Mouse (Mus musculus) lung, embryonic 15.5 days (tissue): ENCODE measurements around the gene Olfr690. TPM values are rescaled to one million over a fixed set of nuclear protein-coding genes. Genes with fewer than 3 reads are reported as not detected.

Experiments used
- ATAC-seq: fragments of 200-750 bp; cut with Nextera tagmentation; 2 replicates; pipeline ENCODE4 v1.8.0; 2017; ENCODE audit warnings: moderate number of reproducible peaks, borderline replicate concordance; ENCODE audit not compliant: low FRiP score, low TSS enrichment; ENCODE audit errors: extremely low read depth
- H3K27ac ChIP-seq: fragments of 300-500 bp; sonication (generic); 2 replicates; pipeline ENCODE4 v1.5.1; 2015; ENCODE audit warnings: moderate library complexity, mild to moderate bottlenecking, inconsistent platforms
- H3K27me3 ChIP-seq: fragments of 300-500 bp; sonication (generic); 2 replicates; pipeline ENCODE4 v1.6.1; 2015; ENCODE audit warnings: inconsistent platforms
- H3K36me3 ChIP-seq: fragments of 300-500 bp; sonication (generic); 2 replicates; pipeline ENCODE4 v1.6.1; 2015; ENCODE audit warnings: inconsistent platforms
- H3K4me1 ChIP-seq: fragments of 300-500 bp; sonication (generic); 2 replicates; pipeline ENCODE4 v1.6.1; 2015; ENCODE audit warnings: inconsistent platforms
- H3K4me2 ChIP-seq: fragments of 300-500 bp; sonication (generic); 2 replicates; pipeline ENCODE4 v1.6.1; 2015; ENCODE audit warnings: inconsistent platforms, mild to moderate bottlenecking, moderate library complexity
- H3K4me3 ChIP-seq: fragments of 300-500 bp; sonication (generic); 2 replicates; pipeline ENCODE4 v1.5.1; 2015; ENCODE audit warnings: mild to moderate bottlenecking, inconsistent platforms
- H3K9ac ChIP-seq: fragments of 300-500 bp; sonication (generic); 2 replicates; pipeline ENCODE4 v1.6.1; 2015; ENCODE audit warnings: inconsistent platforms
- H3K9me3 ChIP-seq: fragments of 300-500 bp; sonication (generic); 2 replicates; pipeline ENCODE4 v1.6.1; 2016; ENCODE audit warnings: inconsistent platforms
- WGBS: fragments of 180-500 bp; shearing (Covaris S2); methylation state at CpG from one replicate; pipeline ENCODE4 v1.1.7; 2015; 5-methylcytosine and 5-hydroxymethylcytosine counted together
- polyA plus RNA-seq: library from polyadenylated mRNA; unstranded; fragments of >200 nt; fragmentation: Nextera tagmentation; extraction: Ambion mirVana; gene quantifications from 2 replicates; pipeline ENCODE4 v1.2.1, GENCODE M21; 2015

Gene Olfr690
- polyA plus RNA-seq, 1 experiment from 2014 or later, result not detected

DNA sequence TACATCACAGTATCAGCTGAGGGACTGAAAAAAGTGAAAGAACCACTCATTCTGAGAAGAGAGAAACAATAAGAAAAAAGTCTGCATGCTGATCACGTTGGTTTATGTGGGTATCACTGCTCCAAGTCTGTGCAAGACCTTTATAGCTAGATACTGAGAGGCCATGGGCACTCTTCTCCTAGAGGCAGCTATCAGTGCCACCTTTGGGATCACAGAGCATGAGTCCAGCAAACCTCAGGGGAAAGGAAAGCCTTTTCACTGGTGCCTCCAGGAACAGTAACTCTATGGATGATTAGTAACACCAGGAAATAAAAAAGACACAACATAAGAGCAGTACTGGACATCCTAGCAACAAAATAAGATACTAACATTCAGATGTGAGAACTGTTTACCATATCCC, 8.3 kb upstream of the Olfr690 start, which contains the start of gene Olfr691:
Gene Olfr691, minus strand, starts transcription at position 101 of the 400 bp plus-strand sequence.
- H3K9ac ChIP-seq, result no peak within 1 kb of the TSS
- no peaks in the 10 kb centered on the region for H3K36me3 ChIP-seq
- H3K4me1 ChIP-seq, result no peaks in the 10 kb centered on the region
- no peak within 1 kb of the TSS for H3K4me3 ChIP-seq
- WGBS, result 44% methylated on average over 1 of the region's 1 CpGs
- no peak for ATAC-seq
- no peak within 1 kb of the TSS for H3K27ac ChIP-seq
- H3K4me2 ChIP-seq, result no peak within 1 kb of the TSS
- H3K9me3 ChIP-seq, result no peaks in the 10 kb centered on the region
- H3K27me3 ChIP-seq, result no peaks in the 10 kb centered on the region

GRCm38 (mm10) chr7:105325302-105325701, 8.6 kb downstream of the Olfr690 start:
- no peak overlapping the region for H3K4me2 ChIP-seq
- no peak for ATAC-seq
- no peak overlapping the region for H3K4me3 ChIP-seq
- no peak overlapping the region for H3K9ac ChIP-seq
- H3K27ac ChIP-seq, result no peak overlapping the region
- H3K36me3 ChIP-seq, result no peaks in the 10 kb centered on the region
- H3K4me1 ChIP-seq, result no peaks in the 10 kb centered on the region
- 65% methylated on average over 2 of the region's 2 CpGs for WGBS
- H3K27me3 ChIP-seq, result no peaks in the 10 kb centered on the region
- no peaks in the 10 kb centered on the region for H3K9me3 ChIP-seq

DNA sequence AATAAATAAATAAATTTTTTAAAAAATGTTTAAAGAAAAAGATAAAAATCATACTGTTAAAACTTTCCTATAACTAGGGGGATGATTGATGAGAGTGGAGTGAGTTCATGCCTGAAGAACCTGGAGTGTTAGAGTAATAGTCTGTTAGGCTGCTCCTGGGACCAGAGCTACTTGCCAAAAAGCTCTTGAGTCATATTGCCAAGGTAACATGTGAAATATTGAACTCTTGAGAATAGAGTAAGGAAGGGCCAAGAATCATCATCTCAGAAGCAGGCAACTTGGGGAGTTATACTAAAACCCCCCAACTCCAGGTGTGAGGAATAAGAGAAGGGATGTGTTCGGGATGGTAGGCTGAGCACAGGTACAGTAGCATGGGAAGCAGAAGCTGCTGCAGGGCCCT, 23.0 kb downstream of the Olfr690 start, which contains the start of gene Olfr689:
Gene Olfr689, plus strand, starts transcription at position 301 of the 400 bp plus-strand sequence.
- no peak for ATAC-seq
- 79% methylated on average over 1 of the region's 1 CpGs for WGBS
- H3K27me3 ChIP-seq, result no peaks in the 10 kb centered on the region
- no peaks in the 10 kb centered on the region for H3K4me1 ChIP-seq
- no peak within 1 kb of the TSS for H3K27ac ChIP-seq
- H3K9ac ChIP-seq, result no peak within 1 kb of the TSS
- no peak within 1 kb of the TSS for H3K4me2 ChIP-seq
- no peak within 1 kb of the TSS for H3K4me3 ChIP-seq
- no peaks in the 10 kb centered on the region for H3K36me3 ChIP-seq
- no peaks in the 10 kb centered on the region for H3K9me3 ChIP-seq

DNA sequence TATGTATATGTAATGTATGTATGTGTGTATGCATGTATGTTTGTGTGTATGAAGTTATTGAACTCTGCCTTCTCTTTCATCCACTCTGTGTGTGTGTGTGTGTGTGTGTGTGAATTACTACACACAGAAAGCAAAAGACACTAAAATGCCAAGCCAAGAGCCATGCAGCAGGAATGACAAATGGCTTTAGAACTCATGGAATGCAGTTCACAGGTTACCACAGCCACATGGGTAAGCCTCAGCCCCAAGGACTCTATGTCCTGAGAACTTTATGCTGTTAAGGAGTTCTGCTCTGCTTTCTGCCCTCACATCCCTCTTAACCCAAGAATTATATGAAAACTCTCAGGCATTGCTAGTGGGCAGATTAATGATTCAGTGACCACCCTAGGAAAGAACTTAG, 43.9 kb downstream of the Olfr690 start:
- H3K27ac ChIP-seq, result no peak overlapping the region
- no peaks in the 10 kb centered on the region for H3K4me1 ChIP-seq
- H3K4me2 ChIP-seq, result no peak overlapping the region
- H3K9ac ChIP-seq, result no peak overlapping the region
- no peaks in the 10 kb centered on the region for H3K36me3 ChIP-seq
- no peak overlapping the region for H3K4me3 ChIP-seq
- ATAC-seq, result no peak
- H3K9me3 ChIP-seq, result no peaks in the 10 kb centered on the region
- H3K27me3 ChIP-seq, result no peaks in the 10 kb centered on the region

DNA sequence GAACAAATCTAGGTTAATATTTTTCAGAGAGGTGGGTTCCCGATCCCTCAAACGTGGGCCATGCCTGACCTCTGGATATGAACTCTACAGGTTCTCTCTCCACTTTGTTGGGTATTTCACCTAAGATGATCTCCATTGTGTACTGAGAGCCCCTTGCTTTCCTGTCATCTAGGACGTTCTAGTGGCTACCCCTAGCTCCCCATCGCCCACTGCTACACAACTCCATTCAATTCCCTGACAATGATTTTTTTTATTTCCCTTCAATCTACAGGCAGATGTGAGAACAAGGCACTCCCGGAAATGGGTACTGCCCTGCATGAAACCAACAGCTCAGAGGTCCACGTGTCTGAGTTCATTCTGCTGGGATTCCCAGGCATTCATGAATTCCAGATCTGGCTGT, 46.1 kb downstream of the Olfr690 start, which contains the start of gene Olfr688:
Gene Olfr688, plus strand, starts transcription at position 301 of the 400 bp plus-strand sequence.
- H3K4me1 ChIP-seq, result no peaks in the 10 kb centered on the region
- no peaks in the 10 kb centered on the region for H3K9me3 ChIP-seq
- no peaks in the 10 kb centered on the region for H3K27me3 ChIP-seq
- ATAC-seq, result no peak
- 76% methylated on average over 6 of the region's 6 CpGs for WGBS
- H3K4me3 ChIP-seq, result no peak within 1 kb of the TSS
- no peak within 1 kb of the TSS for H3K27ac ChIP-seq
- H3K9ac ChIP-seq, result no peak within 1 kb of the TSS
- no peak within 1 kb of the TSS for H3K4me2 ChIP-seq
- no peaks in the 10 kb centered on the region for H3K36me3 ChIP-seq

Other genes starting within 250 kb of the Olfr690 start
- not detected in 2 replicates for gene Olfr680-ps1, start 241.3 kb downstream of the Olfr690 start, polyA plus RNA-seq
- gene Olfr681, start 217.3 kb downstream of the Olfr690 start, polyA plus RNA-seq, result not detected in 2 replicates
- not detected in 2 replicates for gene Olfr683, start 187.1 kb downstream of the Olfr690 start, polyA plus RNA-seq
- gene Olfr684, start 170.5 kb downstream of the Olfr690 start, polyA plus RNA-seq, result not detected in 2 replicates
- not detected in 2 replicates for gene Olfr685, start 148.1 kb downstream of the Olfr690 start, polyA plus RNA-seq
- gene Olfr686, start 126.6 kb downstream of the Olfr690 start, polyA plus RNA-seq, result not detected in 2 replicates
- not detected in 2 replicates for gene Olfr688, start 46.0 kb downstream of the Olfr690 start, polyA plus RNA-seq
- gene Olfr689, start 22.9 kb downstream of the Olfr690 start, polyA plus RNA-seq, result not detected in 2 replicates
- not detected in 2 replicates for gene Olfr691, start 8.2 kb upstream of the Olfr690 start, polyA plus RNA-seq
- gene Olfr692, start 34.1 kb upstream of the Olfr690 start, polyA plus RNA-seq, result not detected in 2 replicates
- not detected in 2 replicates for gene Gm5901, start 40.9 kb upstream of the Olfr690 start, polyA plus RNA-seq
- 40.3 and 41.0 TPM in 2 replicates for gene Fam160a2, start 66.0 kb upstream of the Olfr690 start, polyA plus RNA-seq
- gene Cnga4, start 70.5 kb upstream of the Olfr690 start, polyA plus RNA-seq, result not detected in 2 replicates
- gene Cckbr, start 91.6 kb upstream of the Olfr690 start, polyA plus RNA-seq, result 0.21 and 0.29 TPM in 2 replicates
- gene Cavin3, start 148.2 kb upstream of the Olfr690 start, polyA plus RNA-seq, result 106 and 110 TPM in 2 replicates
- 36.9 and 40.0 TPM in 2 replicates for gene Smpd1, start 220.3 kb upstream of the Olfr690 start, polyA plus RNA-seq
- 43.6 and 47.8 TPM in 2 replicates for gene Apbb1, start 247.5 kb upstream of the Olfr690 start, polyA plus RNA-seq